Mouse (Mus musculus): ENCODE results near the gene C2cd5. TPM values are rescaled to one million over a fixed set of nuclear protein-coding genes. Genes with fewer than 3 reads are reported as not detected.

The C2cd5 gene
- polyA plus RNA-seq, 1 experiment from 2014 or later = 26.7 TPM

GRCm38 (mm10) chr6:143087332-143087731 is 12.6 kb downstream of the C2cd5 start:
- Histone ChIP-seq H3K4me2 (ENCODE audit: low read depth, low read length) (no peak overlapping the region), H3K27ac (ENCODE audit: low read length) (no peak overlapping the region), H3K4me3 (ENCODE audit: low read length) (no peak overlapping the region), H3K4me1 (replicated peaks; ENCODE audit: control insufficient read depth, insufficient read depth, low read length) (no peaks in the 10 kb centered on the region), H3K27me3 (ENCODE audit: control insufficient read depth, insufficient read depth, low read depth, low read length) (no peaks in the 10 kb centered on the region), H3K36me3 (ENCODE audit: control insufficient read depth, insufficient read depth, low read length) (peaks cover 16% of the 10 kb centered on the region; the same call in 1 of the 2 replicates), H3K9me3 (ENCODE audit: control insufficient read depth, low read length) (no peaks in the 10 kb centered on the region), H3K9ac (ENCODE audit: low read length) (no peak overlapping the region)
- no peak for ATAC-seq (ENCODE audit: low read depth)
- WGBS = 88% methylated on average over 4 of the region's 4 CpGs

GRCm38 (mm10) chr6:143085898-143086297 is 14.0 kb downstream of the C2cd5 start:
- peaks cover 13% of the 10 kb centered on the region; the same call in 1 of the 2 replicates for H3K36me3 ChIP-seq (ENCODE audit: control insufficient read depth, insufficient read depth, low read length)
- WGBS = 96% methylated on average over 1 of the region's 1 CpGs

GRCm38 (mm10) chr6:143084314-143085025 is 15.5 kb downstream of the C2cd5 start:
- Histone ChIP-seq H3K4me2 (ENCODE audit: low read depth, low read length) (no peak overlapping the region), H3K9me3 (ENCODE audit: control insufficient read depth, low read length) (no peaks in the 10 kb centered on the region), H3K27me3 (ENCODE audit: control insufficient read depth, insufficient read depth, low read depth, low read length) (no peaks in the 10 kb centered on the region), H3K4me3 (ENCODE audit: low read length) (no peak overlapping the region), H3K36me3 (ENCODE audit: control insufficient read depth, insufficient read depth, low read length) (peaks cover 4% of the 10 kb centered on the region; the same call in 1 of the 2 replicates), H3K4me1 (replicated peaks; ENCODE audit: control insufficient read depth, insufficient read depth, low read length) (no peaks in the 10 kb centered on the region), H3K9ac (ENCODE audit: low read length) (no peak overlapping the region), H3K27ac (ENCODE audit: low read length) (no peak overlapping the region)
- no peak for ATAC-seq (ENCODE audit: low read depth)
- 81% methylated on average over 2 of the region's 2 CpGs for WGBS

More at GRCm38 (mm10) chr6:143085898-143086297, 14.0 kb downstream of the C2cd5 start:
- H3K27ac ChIP-seq (ENCODE audit: low read length) = no peak overlapping the region
- H3K4me1 ChIP-seq (replicated peaks; ENCODE audit: control insufficient read depth, insufficient read depth, low read length) = no peaks in the 10 kb centered on the region
- H3K4me2 ChIP-seq (ENCODE audit: low read depth, low read length) = no peak overlapping the region
- H3K27me3 ChIP-seq (ENCODE audit: control insufficient read depth, insufficient read depth, low read depth, low read length) = no peaks in the 10 kb centered on the region
- no peak overlapping the region for H3K4me3 ChIP-seq (ENCODE audit: low read length)
- no peaks in the 10 kb centered on the region for H3K9me3 ChIP-seq (ENCODE audit: control insufficient read depth, low read length)
- ATAC-seq (ENCODE audit: low read depth) = no peak
- H3K9ac ChIP-seq (ENCODE audit: low read length) = no peak overlapping the region

- Histone ChIP-seq H3K9me3 (ENCODE audit: control insufficient read depth, low read length) (no peaks in the 10 kb centered on the region), H3K4me3 (ENCODE audit: low read length) (no peak overlapping the region), H3K4me2 (ENCODE audit: low read depth, low read length) (no peak overlapping the region), H3K27me3 (ENCODE audit: control insufficient read depth, insufficient read depth, low read depth, low read length) (no peaks in the 10 kb centered on the region), H3K4me1 (replicated peaks; ENCODE audit: control insufficient read depth, insufficient read depth, low read length) (no peaks in the 10 kb centered on the region), H3K36me3 (ENCODE audit: control insufficient read depth, insufficient read depth, low read length) (peaks cover 11% of the 10 kb centered on the region; the same call in 1 of the 2 replicates), H3K9ac (ENCODE audit: low read length) (no peak overlapping the region), H3K27ac (ENCODE audit: low read length) (no peak overlapping the region)
- no peak for ATAC-seq (ENCODE audit: low read depth)
- WGBS = 61% methylated on average over 13 of the region's 13 CpGs
These were observed 18.3 kb downstream of the C2cd5 start for GRCm38 (mm10) chr6:143081479-143082106.

- WGBS = 74% methylated on average over 7 of the region's 7 CpGs
- H3K27ac ChIP-seq (ENCODE audit: low read length) = no peak overlapping the region
- no peaks in the 10 kb centered on the region for H3K9me3 ChIP-seq (ENCODE audit: control insufficient read depth, low read length)
- no peak overlapping the region for H3K4me2 ChIP-seq (ENCODE audit: low read depth, low read length)
- no peak for ATAC-seq (ENCODE audit: low read depth)
- no peak overlapping the region for H3K4me3 ChIP-seq (ENCODE audit: low read length)
- H3K9ac ChIP-seq (ENCODE audit: low read length) = no peak overlapping the region
- H3K27me3 ChIP-seq (ENCODE audit: control insufficient read depth, insufficient read depth, low read depth, low read length) = no peaks in the 10 kb centered on the region
- peaks cover 11% of the 10 kb centered on the region; the same call in 1 of the 2 replicates for H3K36me3 ChIP-seq (ENCODE audit: control insufficient read depth, insufficient read depth, low read length)
- H3K4me1 ChIP-seq (replicated peaks; ENCODE audit: control insufficient read depth, insufficient read depth, low read length) = no peaks in the 10 kb centered on the region
These were observed 19.2 kb downstream of the C2cd5 start for GRCm38 (mm10) chr6:143080774-143081173.

GRCm38 (mm10) chr6:143079126-143079525 is 20.8 kb downstream of the C2cd5 start:
- 54% methylated on average over 4 of the region's 4 CpGs for WGBS
- Histone ChIP-seq H3K4me1 (replicated peaks; ENCODE audit: control insufficient read depth, insufficient read depth, low read length) (no peaks in the 10 kb centered on the region), H3K9me3 (ENCODE audit: control insufficient read depth, low read length) (no peaks in the 10 kb centered on the region), H3K27me3 (ENCODE audit: control insufficient read depth, insufficient read depth, low read depth, low read length) (no peaks in the 10 kb centered on the region), H3K4me2 (ENCODE audit: low read depth, low read length) (no peak overlapping the region), H3K4me3 (ENCODE audit: low read length) (no peak overlapping the region), H3K9ac (ENCODE audit: low read length) (no peak overlapping the region), H3K27ac (ENCODE audit: low read length) (no peak overlapping the region), H3K36me3 (ENCODE audit: control insufficient read depth, insufficient read depth, low read length) (peaks cover 11% of the 10 kb centered on the region; the same call in 1 of the 2 replicates)
- no peak for ATAC-seq (ENCODE audit: low read depth)

- H3K27me3 ChIP-seq (ENCODE audit: control insufficient read depth, insufficient read depth, low read depth, low read length) = no peaks in the 10 kb centered on the region
- H3K9ac ChIP-seq (ENCODE audit: low read length) = no peak overlapping the region
- H3K4me3 ChIP-seq (ENCODE audit: low read length) = no peak overlapping the region
- H3K4me1 ChIP-seq (replicated peaks; ENCODE audit: control insufficient read depth, insufficient read depth, low read length) = peaks cover 9% of the 10 kb centered on the region
- no peak overlapping the region for H3K4me2 ChIP-seq (ENCODE audit: low read depth, low read length)
- peaks cover 8% of the 10 kb centered on the region; the same call in 1 of the 2 replicates for H3K36me3 ChIP-seq (ENCODE audit: control insufficient read depth, insufficient read depth, low read length)
- ATAC-seq (ENCODE audit: low read depth) = no peak
- WGBS = 66% methylated on average over 10 of the region's 10 CpGs
- H3K9me3 ChIP-seq (ENCODE audit: control insufficient read depth, low read length) = no peaks in the 10 kb centered on the region
- H3K27ac ChIP-seq (ENCODE audit: low read length) = no peak overlapping the region
These were observed 23.5 kb downstream of the C2cd5 start for GRCm38 (mm10) chr6:143076461-143076860.

GRCm38 (mm10) chr6:143073914-143074313 is 26.0 kb downstream of the C2cd5 start:
- Histone ChIP-seq H3K36me3 (ENCODE audit: control insufficient read depth, insufficient read depth, low read length) (peaks cover 8% of the 10 kb centered on the region; the same call in 1 of the 2 replicates), H3K4me3 (ENCODE audit: low read length) (no peak overlapping the region), H3K9ac (ENCODE audit: low read length) (no peak overlapping the region), H3K27ac (ENCODE audit: low read length) (no peak overlapping the region), H3K4me2 (ENCODE audit: low read depth, low read length) (no peak overlapping the region), H3K27me3 (ENCODE audit: control insufficient read depth, insufficient read depth, low read depth, low read length) (no peaks in the 10 kb centered on the region), H3K9me3 (ENCODE audit: control insufficient read depth, low read length) (no peaks in the 10 kb centered on the region), H3K4me1 (replicated peaks; ENCODE audit: control insufficient read depth, insufficient read depth, low read length) (peaks cover 9% of the 10 kb centered on the region)
- WGBS = 91% methylated on average over 1 of the region's 1 CpGs
- ATAC-seq (ENCODE audit: low read depth) = no peak

- 78% methylated on average over 6 of the region's 6 CpGs for WGBS
- Histone ChIP-seq H3K4me2 (ENCODE audit: low read depth, low read length) (no peak overlapping the region), H3K36me3 (ENCODE audit: control insufficient read depth, insufficient read depth, low read length) (peaks cover 8% of the 10 kb centered on the region; the same call in 1 of the 2 replicates), H3K4me3 (ENCODE audit: low read length) (no peak overlapping the region), H3K9me3 (ENCODE audit: control insufficient read depth, low read length) (no peaks in the 10 kb centered on the region), H3K9ac (ENCODE audit: low read length) (no peak overlapping the region), H3K4me1 (replicated peaks; ENCODE audit: control insufficient read depth, insufficient read depth, low read length) (peaks cover 10% of the 10 kb centered on the region), H3K27ac (ENCODE audit: low read length) (no peak overlapping the region), H3K27me3 (ENCODE audit: control insufficient read depth, insufficient read depth, low read depth, low read length) (no peaks in the 10 kb centered on the region)
- no peak for ATAC-seq (ENCODE audit: low read depth)
These were observed 26.5 kb downstream of the C2cd5 start for GRCm38 (mm10) chr6:143073476-143073875.

Measured in lung, embryonic 16.5 days (tissue).